Mouse (Mus musculus): ENCODE results near the gene Reg2.
"Not testable (repeated sequence)": the region's sequence is repeated elsewhere in the genome, so short reads cannot be mapped to it uniquely, and the experiment has no call there.

Gene Reg2

DNA sequence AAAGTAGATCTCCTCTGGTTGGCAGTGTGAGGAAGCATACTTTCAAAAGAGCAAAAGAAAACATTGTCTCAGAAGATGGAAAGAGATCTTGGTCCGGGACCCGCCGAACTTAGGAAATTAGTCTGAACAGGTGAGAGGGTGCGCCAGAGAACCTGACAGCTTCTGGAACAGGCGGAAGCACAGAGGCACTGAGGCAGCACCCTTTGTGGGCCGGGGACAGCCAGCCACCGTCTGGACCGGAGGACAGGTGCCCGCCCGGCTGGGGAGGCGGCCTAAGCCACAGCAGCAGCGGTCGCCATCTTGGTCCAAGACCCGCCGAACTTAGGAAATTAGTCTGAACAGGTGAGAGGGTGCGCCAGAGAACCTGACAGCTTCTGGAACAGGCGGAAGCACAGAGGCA is at the start of gene Reg2:
Gene Reg2, plus strand, starts transcription at position 301 of the 400 bp plus-strand sequence.
- DNase-seq (ENCODE audit: low spot score in 2 of 2) = not testable (repeated sequence)

DNA sequence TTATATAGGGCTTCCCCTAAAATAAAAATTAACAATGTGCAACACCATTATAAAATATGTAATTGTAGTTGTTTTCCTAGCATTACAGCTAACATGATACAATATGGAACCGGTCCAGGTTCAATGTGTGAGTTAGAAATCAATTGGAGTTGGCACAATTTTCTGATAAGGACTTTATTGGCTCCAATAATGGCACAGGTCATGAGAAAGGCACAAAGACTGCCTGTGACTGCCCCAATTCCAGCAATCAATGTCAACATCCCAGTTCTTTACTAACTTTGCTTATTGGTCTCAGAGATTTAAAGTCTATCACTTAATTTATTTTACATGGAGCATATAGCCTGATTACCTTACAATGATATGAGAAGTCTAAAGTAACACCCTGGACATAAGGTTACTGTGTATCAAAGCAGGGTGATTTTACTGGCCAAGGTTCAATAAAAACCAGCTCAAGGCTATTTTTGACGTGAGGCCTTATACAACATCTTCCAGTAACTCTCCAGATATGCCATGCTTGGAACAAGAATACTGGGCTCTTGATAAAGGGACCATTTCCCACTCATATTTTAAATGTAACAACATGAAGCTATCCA is 33.4 kb upstream of the Reg2 start:
- DNase-seq (ENCODE audit: low spot score in 2 of 2) = no peak

DNA sequence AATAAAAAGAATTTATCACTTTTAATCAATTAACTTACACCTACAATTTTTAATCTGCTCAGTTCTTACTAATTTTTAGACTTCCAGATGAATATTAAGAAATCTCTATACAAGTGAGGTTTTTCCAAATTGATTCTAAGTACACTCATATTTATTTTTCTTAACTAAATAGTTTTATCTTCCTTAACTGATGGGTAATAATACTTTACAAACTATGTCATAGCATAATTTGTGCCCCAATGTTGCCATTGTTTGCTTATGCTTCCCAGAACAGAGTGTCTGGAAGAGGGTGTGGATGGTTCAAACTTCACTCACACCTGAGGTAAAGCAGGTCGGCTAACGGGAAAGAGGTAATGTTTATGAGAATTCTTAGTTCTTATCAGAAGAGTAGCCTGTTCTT is 25.1 kb upstream of the Reg2 start, which contains the start of gene Reg3b:
Gene Reg3b, plus strand, starts transcription at position 301 of the 400 bp plus-strand sequence.
- DNase-seq (ENCODE audit: low spot score in 2 of 2) = no peak

DNA sequence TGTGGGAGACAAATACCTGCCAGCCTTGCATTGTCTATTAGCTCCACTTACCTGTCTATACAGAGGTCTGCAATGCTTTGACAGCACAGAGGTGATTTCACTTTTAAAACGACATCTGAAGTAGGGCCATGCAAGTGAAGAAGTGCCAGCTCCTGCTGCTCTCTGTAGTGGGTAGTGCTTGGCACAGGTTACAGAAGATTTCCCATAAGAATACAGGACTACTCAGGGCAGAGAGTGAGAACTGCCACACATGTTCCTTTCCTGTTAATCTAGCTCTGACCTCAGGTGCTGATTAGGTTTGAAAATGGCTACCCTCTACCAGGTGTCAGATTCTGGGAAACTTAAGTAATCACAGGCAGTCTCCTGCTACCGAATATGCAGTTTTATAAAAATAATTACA is 16.7 kb upstream of the Reg2 start, which contains the start of gene Reg3d:
Gene Reg3d, minus strand, starts transcription at position 101 of the 400 bp plus-strand sequence.
- DNase-seq (ENCODE audit: low spot score in 2 of 2) = no peak

DNA sequence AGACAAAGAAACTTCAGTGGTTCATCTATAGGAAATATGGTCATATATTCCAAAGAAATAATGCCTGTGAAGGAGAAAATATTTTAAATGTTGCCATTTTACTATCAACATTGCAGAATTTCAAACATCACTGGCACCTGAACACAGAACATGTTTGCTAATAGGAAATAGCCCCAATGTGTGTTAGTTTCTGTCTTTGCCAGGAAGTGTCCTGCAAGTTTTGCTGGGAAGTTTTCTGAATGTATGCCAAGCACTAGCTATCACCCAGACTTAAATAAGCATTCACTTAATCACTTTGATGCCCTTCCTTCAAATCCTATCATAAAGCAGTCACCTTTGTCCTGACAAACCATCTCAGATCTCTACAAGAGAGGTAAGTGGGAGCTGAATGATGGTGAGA is 15.0 kb upstream of the Reg2 start, which contains the start of gene Reg3a:
Gene Reg3a, plus strand, starts transcription at position 301 of the 400 bp plus-strand sequence.
- DNase-seq (ENCODE audit: low spot score in 2 of 2) = no peak

DNA sequence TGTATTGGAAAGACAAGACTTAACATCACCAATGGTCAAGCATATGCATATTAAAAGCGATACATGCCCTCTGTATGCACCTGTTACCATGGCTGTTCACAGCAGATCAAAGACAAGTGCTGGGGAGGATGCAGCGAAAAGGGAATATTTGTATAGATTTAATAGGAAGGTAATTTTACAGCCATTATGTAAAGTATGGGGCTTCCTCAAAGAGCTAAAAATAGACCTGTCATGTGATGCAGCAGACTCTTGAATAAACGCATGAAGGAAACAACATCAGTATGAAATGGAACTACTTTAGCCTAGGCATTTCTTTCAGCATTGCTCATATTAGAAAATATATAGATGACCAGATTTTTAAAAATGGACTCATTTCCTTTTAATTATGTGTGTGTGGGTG is 9.8 kb upstream of the Reg2 start:
- no peak for DNase-seq (ENCODE audit: low spot score in 2 of 2)

DNA sequence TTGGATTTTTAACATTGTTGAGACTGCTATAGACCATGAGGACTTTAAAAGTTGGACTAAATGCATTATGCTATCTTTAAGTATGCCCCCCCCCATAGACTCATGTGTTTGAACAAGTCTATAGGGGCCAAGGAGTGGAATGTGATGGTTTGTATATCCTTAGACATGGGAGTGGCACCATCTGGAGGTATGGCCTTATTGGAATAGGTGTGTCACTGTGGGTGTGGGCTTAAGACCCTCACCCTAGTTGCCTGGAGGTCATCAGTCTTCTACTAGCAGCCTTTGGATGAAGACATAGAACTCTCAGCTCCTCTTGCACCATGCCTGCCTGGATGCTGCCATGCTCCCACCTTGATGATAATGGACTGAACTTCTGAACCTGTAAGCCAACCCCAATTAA is 27.0 kb downstream of the Reg2 start, which contains the start of gene Reg1:
Gene Reg1, plus strand, starts transcription at position 301 of the 400 bp plus-strand sequence.
- DNase-seq (ENCODE audit: low spot score in 2 of 2) = not testable (repeated sequence)

DNA sequence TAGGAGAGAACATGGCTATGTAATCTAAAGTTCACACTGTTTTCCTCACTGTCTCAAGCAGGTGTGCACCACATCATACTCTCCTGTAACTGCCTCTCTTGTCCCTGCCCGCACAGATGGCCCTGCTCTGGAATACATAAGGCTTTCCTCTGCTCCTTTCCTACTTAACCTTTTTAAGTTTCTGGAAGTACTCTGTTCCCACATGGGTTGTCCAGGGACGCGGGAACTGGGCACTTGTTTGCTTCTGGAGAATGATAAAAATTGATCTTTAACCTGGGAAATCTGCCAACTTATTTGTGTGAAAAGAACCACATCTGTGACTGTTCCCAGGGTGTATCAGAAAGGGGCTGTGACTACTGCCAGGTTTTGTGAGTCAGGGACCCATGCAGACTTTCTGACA is 30.1 kb downstream of the Reg2 start:
- no peak for DNase-seq (ENCODE audit: low spot score in 2 of 2)

DNA sequence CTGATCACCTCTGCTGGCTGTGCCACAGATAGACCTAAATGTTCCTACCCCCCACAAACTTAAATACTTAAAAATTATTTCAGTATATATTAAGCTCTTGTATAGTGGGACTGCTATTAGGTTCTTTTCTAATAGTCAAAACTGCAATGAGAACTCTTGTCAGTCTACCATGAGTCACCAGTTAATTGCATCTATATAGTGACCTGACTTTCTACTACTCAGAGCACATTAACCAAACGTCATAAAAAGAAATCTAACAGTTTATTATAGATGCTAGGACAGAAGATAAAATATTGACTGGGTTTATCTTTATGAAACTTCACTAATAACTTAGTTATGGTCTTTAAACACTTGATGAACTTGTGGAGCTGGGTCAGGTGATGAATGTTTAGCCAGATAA is 51.8 kb downstream of the Reg2 start:
- no peak for DNase-seq (ENCODE audit: low spot score in 2 of 2)

DNA sequence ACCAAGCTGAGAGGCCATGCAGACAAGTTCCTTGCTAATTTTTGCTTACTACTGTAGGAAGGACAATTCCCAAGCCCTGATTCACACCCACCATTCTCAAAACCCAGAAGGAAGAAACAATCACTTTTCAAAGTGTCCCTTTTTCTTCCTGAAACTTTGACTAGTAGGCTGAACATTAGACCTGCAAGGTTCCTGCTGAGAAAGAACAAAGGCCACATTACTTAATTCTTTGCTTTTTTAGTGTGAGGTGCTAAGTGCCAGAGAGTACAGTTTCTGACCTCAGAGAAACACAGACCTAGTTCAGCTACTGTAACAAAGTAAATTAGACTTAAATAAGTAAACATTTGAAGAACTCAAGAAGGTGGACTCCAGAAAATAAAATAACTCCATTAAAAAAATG is 53.0 kb downstream of the Reg2 start:
- no peak for DNase-seq (ENCODE audit: low spot score in 2 of 2)

DNA sequence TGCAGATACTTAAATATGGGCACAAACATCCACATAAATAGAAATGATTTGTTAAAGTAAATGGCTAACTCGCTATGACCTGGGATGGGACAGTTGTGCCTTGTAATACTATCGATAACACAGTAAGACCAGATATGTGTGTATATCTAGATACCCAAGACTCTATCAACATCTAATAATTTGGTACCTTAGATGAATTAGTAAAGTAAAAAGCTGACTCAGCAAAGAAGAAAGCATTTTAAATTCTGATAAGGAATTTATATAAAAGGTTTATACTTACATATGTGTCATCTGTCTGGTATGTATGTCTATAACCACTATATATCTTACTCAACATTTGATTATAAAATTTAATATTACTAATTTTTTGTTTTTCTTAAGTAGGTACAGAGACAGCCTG is 57.4 kb downstream of the Reg2 start:
- DNase-seq (ENCODE audit: low spot score in 2 of 2) = no peak

Data from frontal cortex, postnatal 14 days (tissue).